Mouse (Mus musculus): ENCODE measurements around the gene Ppp1r9a. TPM values are rescaled to one million over a fixed set of nuclear protein-coding genes. Genes with fewer than 3 reads are reported as not detected.

The Ppp1r9a gene
- polyA plus RNA-seq, 1 experiment: 38.1 TPM

GRCm38 (mm10) chr6:5039316-5039715 is 136.6 kb downstream of the Ppp1r9a start:
- no peak for TF ChIP-seq EP300 (IDR thresholded peaks at IDR 0.05; ENCODE audit: insufficient read depth, low read depth, low read length)
- Histone ChIP-seq H3K9me3 (replicated peaks; ENCODE audit: control insufficient read depth, insufficient read depth, low read length, poor library complexity, severe bottlenecking) (no peaks in the 10 kb centered on the region), H3K36me3 (ENCODE audit: control insufficient read depth, insufficient read depth, low read length, poor library complexity, severe bottlenecking) (no peaks in the 10 kb centered on the region), H3K9ac (ENCODE audit: low read depth, poor library complexity, severe bottlenecking) (no peak overlapping the region), H3K4me1 (ENCODE audit: control insufficient read depth, insufficient read depth, low read length) (no peaks in the 10 kb centered on the region), H3K27ac (ENCODE audit: insufficient read depth, low read length) (no peak overlapping the region), H3K27me3 (ENCODE audit: control insufficient read depth, insufficient read depth, low read length, poor library complexity, severe bottlenecking) (no peaks in the 10 kb centered on the region), H3K4me3 (ENCODE audit: low read depth, low read length) (no peak overlapping the region)

GRCm38 (mm10) chr6:5045854-5046253 is 143.1 kb downstream of the Ppp1r9a start:
- Histone ChIP-seq H3K4me3 (ENCODE audit: low read depth, low read length) (no peak overlapping the region), H3K27ac (ENCODE audit: insufficient read depth, low read length) (no peak overlapping the region), H3K36me3 (ENCODE audit: control insufficient read depth, insufficient read depth, low read length, poor library complexity, severe bottlenecking) (no peaks in the 10 kb centered on the region), H3K9me3 (replicated peaks; ENCODE audit: control insufficient read depth, insufficient read depth, low read length, poor library complexity, severe bottlenecking) (no peaks in the 10 kb centered on the region), H3K27me3 (ENCODE audit: control insufficient read depth, insufficient read depth, low read length, poor library complexity, severe bottlenecking) (no peaks in the 10 kb centered on the region), H3K9ac (ENCODE audit: low read depth, poor library complexity, severe bottlenecking) (no peak overlapping the region), H3K4me1 (ENCODE audit: control insufficient read depth, insufficient read depth, low read length) (no peaks in the 10 kb centered on the region)
- TF ChIP-seq CTCF (IDR thresholded peaks at IDR 0.05; ENCODE audit: low read depth, low read length) (no peak), EP300 (IDR thresholded peaks at IDR 0.05; ENCODE audit: insufficient read depth, low read depth, low read length) (no peak), POLR2A (IDR thresholded peaks at IDR 0.05; ENCODE audit: insufficient read depth, low read length) (no peak)

- Histone ChIP-seq H3K9me3 (replicated peaks; ENCODE audit: control insufficient read depth, insufficient read depth, low read length, poor library complexity, severe bottlenecking) (no peaks in the 10 kb centered on the region), H3K36me3 (ENCODE audit: control insufficient read depth, insufficient read depth, low read length, poor library complexity, severe bottlenecking) (no peaks in the 10 kb centered on the region), H3K4me3 (ENCODE audit: low read depth, low read length) (no peak overlapping the region), H3K27me3 (ENCODE audit: control insufficient read depth, insufficient read depth, low read length, poor library complexity, severe bottlenecking) (no peaks in the 10 kb centered on the region), H3K4me1 (ENCODE audit: control insufficient read depth, insufficient read depth, low read length) (no peaks in the 10 kb centered on the region), H3K27ac (ENCODE audit: insufficient read depth, low read length) (no peak overlapping the region), H3K9ac (ENCODE audit: low read depth, poor library complexity, severe bottlenecking) (no peak overlapping the region)
- TF ChIP-seq CTCF (IDR thresholded peaks at IDR 0.05; ENCODE audit: low read depth, low read length) (no peak), POLR2A (IDR thresholded peaks at IDR 0.05; ENCODE audit: insufficient read depth, low read length) (no peak), EP300 (IDR thresholded peaks at IDR 0.05; ENCODE audit: insufficient read depth, low read depth, low read length) (no peak)
These were observed 145.3 kb downstream of the Ppp1r9a start for GRCm38 (mm10) chr6:5048025-5048424.

GRCm38 (mm10) chr6:5052309-5052708 is 149.6 kb downstream of the Ppp1r9a start:
- no peaks in the 10 kb centered on the region for H3K36me3 ChIP-seq (ENCODE audit: control insufficient read depth, insufficient read depth, low read length, poor library complexity, severe bottlenecking)
- H3K27me3 ChIP-seq (ENCODE audit: control insufficient read depth, insufficient read depth, low read length, poor library complexity, severe bottlenecking): no peaks in the 10 kb centered on the region
- H3K9ac ChIP-seq (ENCODE audit: low read depth, poor library complexity, severe bottlenecking): no peak overlapping the region
- H3K4me1 ChIP-seq (ENCODE audit: control insufficient read depth, insufficient read depth, low read length): no peaks in the 10 kb centered on the region
- TF ChIP-seq CTCF (IDR thresholded peaks at IDR 0.05; ENCODE audit: low read depth, low read length): no peak
- TF ChIP-seq POLR2A (IDR thresholded peaks at IDR 0.05; ENCODE audit: insufficient read depth, low read length): no peak
- no peak for TF ChIP-seq EP300 (IDR thresholded peaks at IDR 0.05; ENCODE audit: insufficient read depth, low read depth, low read length)
- H3K4me3 ChIP-seq (ENCODE audit: low read depth, low read length): no peak overlapping the region
- H3K27ac ChIP-seq (ENCODE audit: insufficient read depth, low read length): no peak overlapping the region
- H3K9me3 ChIP-seq (replicated peaks; ENCODE audit: control insufficient read depth, insufficient read depth, low read length, poor library complexity, severe bottlenecking): no peaks in the 10 kb centered on the region

GRCm38 (mm10) chr6:5054446-5055095 is 151.9 kb downstream of the Ppp1r9a start:
- no peak for TF ChIP-seq CTCF (IDR thresholded peaks at IDR 0.05; ENCODE audit: low read depth, low read length)
- TF ChIP-seq POLR2A (IDR thresholded peaks at IDR 0.05; ENCODE audit: insufficient read depth, low read length): no peak
- Histone ChIP-seq H3K4me1 (ENCODE audit: control insufficient read depth, insufficient read depth, low read length) (no peaks in the 10 kb centered on the region), H3K9ac (ENCODE audit: low read depth, poor library complexity, severe bottlenecking) (no peak overlapping the region), H3K27me3 (ENCODE audit: control insufficient read depth, insufficient read depth, low read length, poor library complexity, severe bottlenecking) (no peaks in the 10 kb centered on the region), H3K27ac (ENCODE audit: insufficient read depth, low read length) (no peak overlapping the region), H3K36me3 (ENCODE audit: control insufficient read depth, insufficient read depth, low read length, poor library complexity, severe bottlenecking) (no peaks in the 10 kb centered on the region), H3K9me3 (replicated peaks; ENCODE audit: control insufficient read depth, insufficient read depth, low read length, poor library complexity, severe bottlenecking) (no peaks in the 10 kb centered on the region), H3K4me3 (ENCODE audit: low read depth, low read length) (no peak overlapping the region)

GRCm38 (mm10) chr6:5074736-5075135 is 172.0 kb downstream of the Ppp1r9a start:
- Histone ChIP-seq H3K4me3 (ENCODE audit: low read depth, low read length) (no peak overlapping the region), H3K4me1 (ENCODE audit: control insufficient read depth, insufficient read depth, low read length) (no peaks in the 10 kb centered on the region), H3K27me3 (ENCODE audit: control insufficient read depth, insufficient read depth, low read length, poor library complexity, severe bottlenecking) (no peaks in the 10 kb centered on the region), H3K9ac (ENCODE audit: low read depth, poor library complexity, severe bottlenecking) (no peak overlapping the region), H3K36me3 (ENCODE audit: control insufficient read depth, insufficient read depth, low read length, poor library complexity, severe bottlenecking) (no peaks in the 10 kb centered on the region; the same call in 1 of the 2 replicates), H3K27ac (ENCODE audit: insufficient read depth, low read length) (no peak overlapping the region), H3K9me3 (replicated peaks; ENCODE audit: control insufficient read depth, insufficient read depth, low read length, poor library complexity, severe bottlenecking) (no peaks in the 10 kb centered on the region)
- TF ChIP-seq CTCF (IDR thresholded peaks at IDR 0.05; ENCODE audit: low read depth, low read length) (no peak), EP300 (IDR thresholded peaks at IDR 0.05; ENCODE audit: insufficient read depth, low read depth, low read length) (no peak), POLR2A (IDR thresholded peaks at IDR 0.05; ENCODE audit: insufficient read depth, low read length) (no peak)

All from ES-Bruce4 (cell line).